Mouse (Mus musculus): ENCODE results near the gene Rsl1.
"Not testable (repeated sequence)": the region's sequence is repeated elsewhere in the genome, so short reads cannot be mapped to it uniquely, and the experiment has no call there.

The Rsl1 gene

DNA sequence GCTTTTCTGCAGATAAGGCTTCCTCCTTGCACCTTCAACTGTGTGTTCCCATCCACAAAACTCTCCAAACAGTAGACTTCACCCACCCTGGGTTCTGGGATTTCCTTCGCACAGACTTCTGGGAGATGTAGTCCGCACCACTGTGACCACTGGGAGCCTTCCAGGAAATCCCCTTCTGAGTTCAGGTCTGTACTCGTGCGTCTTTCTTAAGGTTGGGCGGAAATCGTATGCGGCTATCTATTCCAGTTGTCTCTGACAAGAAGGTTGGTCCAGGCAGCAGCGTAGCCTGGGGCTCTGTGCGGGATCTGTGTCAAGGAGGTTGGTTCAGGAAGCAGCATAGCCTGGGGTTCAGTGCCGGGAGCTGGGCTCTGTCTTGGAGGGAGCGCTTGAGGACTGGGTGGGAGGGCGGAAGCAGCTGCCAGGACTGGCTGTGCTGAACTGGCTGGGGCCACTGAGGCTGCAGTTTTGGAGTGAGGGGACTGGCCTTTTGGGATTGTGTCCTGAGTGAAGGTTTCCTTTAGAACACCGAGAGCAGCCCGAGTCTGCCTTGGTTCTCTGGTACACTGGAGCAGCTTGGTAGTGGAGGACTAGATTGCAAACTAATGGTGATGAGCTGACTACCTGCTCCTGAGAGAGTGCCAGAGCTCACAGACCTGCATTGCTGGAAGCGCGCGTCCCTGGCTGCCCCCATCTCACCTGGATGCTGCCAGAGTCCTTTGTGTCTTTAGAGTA is at the start of gene Rsl1:
Rsl1 (plus strand) TSS at position 192 of the 732 bp plus-strand sequence.
- peak; percentile 89 for DNase-seq (ENCODE audit: low read depth, low spot score)

DNA sequence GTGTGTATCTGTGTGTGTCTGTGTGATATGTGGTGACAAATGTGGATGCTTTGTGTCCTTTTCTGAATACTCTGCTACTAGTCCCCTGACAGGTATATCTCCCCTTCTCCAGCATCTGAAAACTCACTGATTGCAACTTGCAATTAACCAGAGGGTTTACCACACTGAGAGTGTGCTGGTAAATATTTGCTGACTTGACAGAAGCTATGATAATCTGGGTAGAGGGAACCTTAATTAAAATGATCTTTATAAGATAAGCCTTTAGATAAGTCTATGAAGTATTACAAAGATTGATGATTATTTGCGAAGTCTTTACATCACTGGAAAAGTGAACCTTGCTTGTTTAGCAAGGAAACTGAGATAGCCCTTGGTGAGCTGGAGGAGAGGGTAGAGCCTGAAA is 48.5 kb upstream of the Rsl1 start:
- DNase-seq (ENCODE audit: low read depth, low spot score): no peak

DNA sequence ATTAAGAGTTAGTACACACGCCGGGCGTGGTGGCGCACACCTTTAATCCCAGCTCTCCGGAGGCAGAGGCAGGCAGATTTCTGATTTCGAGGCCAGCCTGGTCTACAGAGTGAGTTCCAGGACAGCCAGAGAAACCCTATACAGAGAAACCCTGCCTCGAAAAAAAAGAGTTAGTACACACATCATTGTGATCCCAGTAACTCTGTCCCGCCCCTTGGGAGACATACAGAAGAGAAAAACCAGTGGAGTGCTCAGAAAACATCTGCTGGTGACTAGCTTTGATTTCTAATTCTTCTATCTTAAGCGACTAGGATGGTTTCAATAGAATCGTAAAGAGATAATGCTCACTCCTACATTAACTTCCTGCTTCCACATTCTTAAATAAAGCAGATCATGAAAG is 45.5 kb upstream of the Rsl1 start:
- DNase-seq (ENCODE audit: low read depth, low spot score): not testable (repeated sequence)

GRCm38 (mm10) chr13:67128038-67128721 is 44.8 kb upstream of the Rsl1 start:
- peak; percentile 89 for DNase-seq (ENCODE audit: low read depth, low spot score)

DNA sequence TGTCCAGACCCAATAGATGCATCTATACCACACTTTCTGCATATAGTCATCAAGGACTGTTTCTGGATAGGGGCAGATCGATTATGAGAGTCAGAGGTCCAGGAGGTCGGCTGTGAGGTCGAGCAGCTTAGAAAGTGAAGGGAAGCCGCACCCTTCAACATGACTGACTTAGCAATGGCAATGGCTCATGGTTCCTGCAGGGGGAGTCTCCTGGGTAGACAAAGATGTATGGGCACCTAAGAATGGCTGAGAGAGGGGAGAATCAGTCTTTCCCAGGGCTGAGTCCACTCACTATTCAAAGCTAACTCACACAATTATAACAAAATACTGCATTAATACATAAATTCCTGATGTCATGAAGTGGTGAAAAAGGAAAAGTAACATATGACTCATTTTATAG is 6.9 kb upstream of the Rsl1 start:
- DNase-seq (ENCODE audit: low read depth, low spot score): peak; percentile 5

DNA sequence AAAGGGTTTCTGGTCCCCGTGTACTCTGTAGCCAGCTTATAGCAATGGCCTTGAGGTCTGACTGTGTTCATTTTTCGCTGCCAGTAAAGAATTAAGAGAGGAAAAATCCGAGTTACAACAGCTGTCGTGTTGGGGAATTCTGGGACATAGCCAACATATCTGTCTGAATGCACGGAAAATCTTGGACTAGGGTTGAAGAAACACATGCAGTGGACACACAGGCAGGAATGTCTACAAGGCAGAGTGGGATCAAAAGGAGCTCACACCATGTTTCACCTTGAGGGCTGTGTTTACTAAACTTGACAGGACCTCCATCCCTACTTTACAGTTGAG is 707 bp downstream of the Rsl1 start:
- no peak for DNase-seq (ENCODE audit: low read depth, low spot score)

DNA sequence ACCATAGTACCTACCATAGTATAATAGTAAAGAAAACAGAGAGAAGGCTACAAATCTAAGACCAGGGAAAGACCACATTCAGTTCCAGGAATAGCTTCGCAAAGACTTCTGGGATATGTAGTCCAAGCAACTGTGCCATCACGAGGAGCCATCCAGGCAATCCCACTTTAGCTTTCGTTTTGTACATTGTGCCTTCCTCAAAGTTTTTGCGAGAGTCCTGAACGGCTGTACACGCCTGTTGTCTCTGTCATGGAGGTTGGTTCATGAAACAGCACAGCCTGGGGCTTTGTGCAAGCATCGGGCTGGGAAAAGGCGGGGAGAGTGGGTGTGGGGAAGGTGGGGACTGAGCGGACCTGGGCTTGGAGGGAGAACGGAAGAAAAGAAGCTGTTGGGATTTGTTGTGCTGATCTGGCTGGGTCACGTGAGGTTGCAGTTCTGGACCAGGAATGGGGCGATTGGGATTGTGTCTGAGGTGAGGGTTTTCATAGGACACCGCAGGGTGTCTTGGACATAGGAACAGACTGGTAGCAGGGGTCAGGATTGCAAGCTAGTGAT is 21.4 kb downstream of the Rsl1 start, which contains the start of gene Zfp455:
Zfp455 (plus strand) TSS at position 167 of the 555 bp plus-strand sequence.
- DNase-seq (ENCODE audit: low read depth, low spot score): peak; percentile 86

DNA sequence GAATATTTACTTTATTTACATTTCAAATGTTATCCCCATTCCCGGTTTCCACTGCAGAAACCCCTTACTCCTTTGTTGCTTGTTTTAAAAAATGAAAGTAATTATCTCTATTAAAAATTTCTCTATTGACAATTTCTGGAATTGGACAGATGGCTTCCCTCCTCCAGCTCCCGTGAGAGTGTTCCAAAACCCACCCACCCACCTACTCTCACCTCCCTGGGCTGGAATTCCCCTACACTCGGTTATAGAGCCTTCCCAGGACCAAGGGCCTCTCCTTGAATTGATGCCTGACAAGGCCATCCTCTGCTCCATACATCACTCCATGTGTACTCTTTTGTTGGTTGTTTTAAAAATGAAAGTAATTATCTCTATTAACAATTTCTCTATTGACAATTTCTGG is 28.7 kb downstream of the Rsl1 start:
- DNase-seq (ENCODE audit: low read depth, low spot score): no peak

GRCm38 (mm10) chr13:67214015-67214607 is 41.1 kb downstream of the Rsl1 start:
- peak; percentile 56 for DNase-seq (ENCODE audit: low read depth, low spot score)

Measured in CD4-positive, CD25-positive, alpha-beta regulatory T cell, adult 2 months (primary cell).